Mouse (Mus musculus) forebrain, embryonic 14.5 days (tissue): ENCODE measurements around the gene Hoxb5. TPM values are rescaled to one million over a fixed set of nuclear protein-coding genes. Genes with fewer than 3 reads are reported as not detected.

ENCODE experiments used
- ATAC-seq: fragments of 200-750 bp; cut with Nextera tagmentation; 2 replicates; pipeline ENCODE4 v1.8.0; 2017; ENCODE audit warnings: mild to moderate bottlenecking, moderate library complexity
- DNase-seq: peaks from one replicate; pipeline ENCODE4 v3.0.0-alpha.2; 2015; ENCODE audit warnings: low spot score
- H3K27ac ChIP-seq: fragments of 300-500 bp; sonication (generic); 2 replicates; pipeline ENCODE4 v1.5.1; 2014; ENCODE audit warnings: low read depth, mild to moderate bottlenecking, control low read depth, low read length, moderate library complexity
- H3K27me3 ChIP-seq: fragments of 300-500 bp; sonication (generic); replicated peaks from 2 replicates; pipeline ENCODE4 v1.6.1; 2014; ENCODE audit warnings: low read length, control low read depth, mixed read lengths; ENCODE audit not compliant: control insufficient read depth, insufficient read depth
- H3K36me3 ChIP-seq: fragments of 300-500 bp; sonication (generic); 2 replicates; pipeline ENCODE4 v1.6.1; 2014; ENCODE audit warnings: low read length, control low read depth; ENCODE audit not compliant: control insufficient read depth, insufficient read depth
- H3K4me1 ChIP-seq: fragments of 300-500 bp; sonication (generic); 2 replicates; pipeline ENCODE4 v1.6.1; 2014; ENCODE audit warnings: antibody characterized with exemption, low read length, control low read depth; ENCODE audit not compliant: control insufficient read depth, insufficient read depth
- H3K4me2 ChIP-seq: fragments of 300-500 bp; sonication (generic); 2 replicates; pipeline ENCODE4 v1.6.1; 2014; ENCODE audit warnings: mild to moderate bottlenecking, control low read depth, low read length
- H3K4me3 ChIP-seq: fragments of 300-500 bp; sonication (generic); 2 replicates; pipeline ENCODE4 v1.5.1; 2014; ENCODE audit warnings: low read depth, low read length, control low read depth
- H3K9ac ChIP-seq: fragments of 300-500 bp; sonication (generic); 2 replicates; pipeline ENCODE4 v1.6.1; 2014; ENCODE audit warnings: mild to moderate bottlenecking, low read length, control low read depth, moderate library complexity
- H3K9me3 ChIP-seq: fragments of 300-500 bp; sonication (generic); replicated peaks from 2 replicates; pipeline ENCODE4 v1.6.1; 2016; ENCODE audit warnings: low read length, control low read depth, mixed read lengths; ENCODE audit not compliant: control insufficient read depth
- WGBS: fragments of 180-500 bp; shearing (Covaris S2); extraction: QIAGEN DNeasy Blood & Tissue Kit; methylation state at CpG from one replicate; pipeline ENCODE4 v1.1.7; 2014; 5-methylcytosine and 5-hydroxymethylcytosine counted together
- polyA plus RNA-seq: library from polyadenylated mRNA; unstranded; fragments of >200 nt; fragmentation: Nextera tagmentation; extraction: Ambion mirVana; gene quantifications from 2 replicates; pipeline ENCODE4 v1.2.1, GENCODE M21; 2014

Hoxb5 gene
- polyA plus RNA-seq, 1 experiment from 2014 or later = not detected

GRCm38 (mm10) chr11:96270996-96271540, 32.1 kb upstream of the Hoxb5 start, which contains the start of gene Hoxb9:
TSS of gene Hoxb9 (plus strand) at chr11:96271457.
- under 1% methylated on average over 39 of the region's 40 CpGs for WGBS
- no peak within 1 kb of the TSS for H3K4me2 ChIP-seq
- ATAC-seq (no peak), DNase-seq (no peak)
- H3K4me1 ChIP-seq = no peaks in the 10 kb centered on the region
- no peak within 1 kb of the TSS for H3K4me3 ChIP-seq
- H3K9me3 ChIP-seq = no peaks in the 10 kb centered on the region
- H3K9ac ChIP-seq = no peak within 1 kb of the TSS
- no peak within 1 kb of the TSS for H3K27ac ChIP-seq
- H3K27me3 ChIP-seq = peaks cover 99% of the 10 kb centered on the region
- no peaks in the 10 kb centered on the region for H3K36me3 ChIP-seq

GRCm38 (mm10) chr11:96271541-96272011, 31.6 kb upstream of the Hoxb5 start:
- no peaks in the 10 kb centered on the region for H3K4me1 ChIP-seq
- H3K9ac ChIP-seq = no peak overlapping the region
- WGBS = under 1% methylated on average over 49 of the region's 52 CpGs
- H3K4me3 ChIP-seq = no peak overlapping the region
- no peaks in the 10 kb centered on the region for H3K36me3 ChIP-seq
- H3K27ac ChIP-seq = no peak overlapping the region
- H3K27me3 ChIP-seq = peaks cover 99% of the 10 kb centered on the region
- DNase-seq = no peak
- no peak overlapping the region for H3K4me2 ChIP-seq
- no peak for ATAC-seq
- no peaks in the 10 kb centered on the region for H3K9me3 ChIP-seq

GRCm38 (mm10) chr11:96272024-96272921, 30.9 kb upstream of the Hoxb5 start:
- H3K4me1 ChIP-seq = no peaks in the 10 kb centered on the region
- H3K27me3 ChIP-seq = peaks cover 98% of the 10 kb centered on the region
- H3K4me3 ChIP-seq = no peak overlapping the region
- DNase-seq = peak; percentile 41
- H3K27ac ChIP-seq = no peak overlapping the region
- H3K36me3 ChIP-seq = no peaks in the 10 kb centered on the region
- H3K4me2 ChIP-seq = no peak overlapping the region
- no peak overlapping the region for H3K9ac ChIP-seq
- WGBS = under 1% methylated on average over 50 of the region's 58 CpGs
- no peak for ATAC-seq
- H3K9me3 ChIP-seq = no peaks in the 10 kb centered on the region

- Histone ChIP-seq H3K27me3 (peaks cover 99% of the 10 kb centered on the region), H3K27ac (no peak overlapping the region), H3K4me2 (no peak overlapping the region), H3K9me3 (no peaks in the 10 kb centered on the region), H3K4me3 (no peak overlapping the region), H3K36me3 (no peaks in the 10 kb centered on the region), H3K4me1 (no peaks in the 10 kb centered on the region), H3K9ac (no peak overlapping the region)
- 3% methylated on average over 10 of the region's 10 CpGs for WGBS
- ATAC-seq (no peak), DNase-seq (no peak)
Measured at GRCm38 (mm10) chr11:96274428-96274827, 28.7 kb upstream of the Hoxb5 start.

- DNase-seq (no peak), ATAC-seq (no peak)
- Histone ChIP-seq H3K4me1 (no peaks in the 10 kb centered on the region), H3K27me3 (peaks cover 99% of the 10 kb centered on the region), H3K36me3 (no peaks in the 10 kb centered on the region), H3K27ac (no peak overlapping the region), H3K9me3 (no peaks in the 10 kb centered on the region), H3K9ac (no peak overlapping the region), H3K4me2 (no peak overlapping the region), H3K4me3 (no peak overlapping the region)
- WGBS = 6% methylated on average over 4 of the region's 4 CpGs
Measured at GRCm38 (mm10) chr11:96275896-96276295, 27.2 kb upstream of the Hoxb5 start.

GRCm38 (mm10) chr11:96277151-96278044, 25.7 kb upstream of the Hoxb5 start:
- no peaks in the 10 kb centered on the region for H3K9me3 ChIP-seq
- no peak overlapping the region for H3K27ac ChIP-seq
- H3K9ac ChIP-seq = no peak overlapping the region
- no peaks in the 10 kb centered on the region for H3K36me3 ChIP-seq
- ATAC-seq (no peak), DNase-seq (no peak)
- no peak overlapping the region for H3K4me3 ChIP-seq
- peaks cover 94% of the 10 kb centered on the region for H3K27me3 ChIP-seq
- 1% methylated on average over 35 of the region's 35 CpGs for WGBS
- no peak overlapping the region for H3K4me2 ChIP-seq
- no peaks in the 10 kb centered on the region for H3K4me1 ChIP-seq

GRCm38 (mm10) chr11:96278324-96278723, 24.8 kb upstream of the Hoxb5 start:
- Histone ChIP-seq H3K9ac (no peak overlapping the region), H3K4me1 (no peaks in the 10 kb centered on the region), H3K4me2 (no peak overlapping the region), H3K4me3 (no peak overlapping the region), H3K36me3 (no peaks in the 10 kb centered on the region), H3K27ac (no peak overlapping the region), H3K27me3 (peaks cover 94% of the 10 kb centered on the region), H3K9me3 (no peaks in the 10 kb centered on the region)
- DNase-seq = no peak
- no peak for ATAC-seq
- WGBS = 12% methylated on average over 14 of the region's 14 CpGs

GRCm38 (mm10) chr11:96278773-96279172, 24.4 kb upstream of the Hoxb5 start:
- 0% methylated on average over 9 of the region's 9 CpGs for WGBS
- no peaks in the 10 kb centered on the region for H3K4me1 ChIP-seq
- peak; percentile 73 for ATAC-seq
- H3K27ac ChIP-seq = no peak overlapping the region
- no peaks in the 10 kb centered on the region for H3K36me3 ChIP-seq
- H3K27me3 ChIP-seq = peaks cover 94% of the 10 kb centered on the region
- no peak overlapping the region for H3K9ac ChIP-seq
- H3K4me3 ChIP-seq = no peak overlapping the region
- DNase-seq = peak; percentile 91
- H3K9me3 ChIP-seq = no peaks in the 10 kb centered on the region
- H3K4me2 ChIP-seq = no peak overlapping the region
